Mouse (Mus musculus): ENCODE measurements around the gene Gm5798.
"Not testable (repeated sequence)": the region's sequence is repeated elsewhere in the genome, so short reads cannot be mapped to it uniquely, and the experiment has no call there.

Gene Gm5798

DNA sequence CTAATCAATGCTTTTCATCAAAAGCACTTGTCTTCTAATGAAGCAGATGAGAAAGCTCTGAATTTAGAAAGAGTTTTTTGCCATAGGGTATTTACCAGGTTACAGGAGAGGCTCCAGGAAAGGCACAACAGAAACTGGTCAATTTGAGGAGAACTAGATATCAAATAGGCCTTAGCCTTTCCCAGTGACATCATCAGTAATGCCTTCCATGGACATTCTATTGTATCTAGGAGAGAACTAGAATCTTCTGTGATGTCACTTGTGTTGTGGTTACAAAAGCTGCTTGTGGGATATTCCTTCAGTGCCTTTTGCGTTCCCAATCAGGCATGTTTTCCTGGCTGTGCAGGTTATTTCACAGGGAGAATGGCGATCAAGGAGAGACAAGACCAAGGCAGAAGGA, at the start of gene Gm5798:
Gene Gm5798 (plus strand): TSS at position 301 of the 400 bp plus-strand sequence.
- not testable (repeated sequence) for DNase-seq (ENCODE audit: extremely low read depth, insufficient read length, low spot score)

- DNase-seq (ENCODE audit: extremely low read depth, insufficient read length, low spot score) = not testable (repeated sequence)
Measured at GRCm38 (mm10) chr14:41386279-41386678, 37.9 kb downstream of the Gm5798 start, which contains the start of gene Gm7945. Gm7945 (minus strand) TSS chr14:41386379.
